Mouse (Mus musculus) gastrocnemius, adult 2 months (tissue): ENCODE results near the gene Slco2a1. TPM values are rescaled to one million over a fixed set of nuclear protein-coding genes. Genes with fewer than 3 reads are reported as not detected.

Experiments used
- DNase-seq: peaks from one replicate; pipeline ENCODE4 v3.0.0; 2022
- H3K27ac ChIP-seq: fragments of 200-600 bp; 2 replicates; pipeline ENCODE4 v1.8.1; 2022; ENCODE audit warnings: mild to moderate bottlenecking
- H3K4me3 ChIP-seq: fragments of 200-600 bp; 2 replicates; pipeline ENCODE4 v1.8.1; 2022; ENCODE audit warnings: mild to moderate bottlenecking, moderate library complexity
- CTCF ChIP-seq: fragments of 200-600 bp; IDR thresholded peaks from 2 replicates; pipeline ENCODE4 v1.8.1; 2022; ENCODE audit warnings: antibody characterized with exemption, mild to moderate bottlenecking, moderate library complexity
- intact Hi-C: fragments of 180-260 bp; cut with DNase I; formaldehyde crosslinking; loops from one replicate; pipeline ENCODE4 v1.15.1; 2025
- total RNA-seq, 2 experiments: library from RNA; stranded (reverse); gene quantifications; 2 replicates each; pipeline ENCODE4 v1.2.3; 2021

The Slco2a1 gene
- total RNA-seq, 2 experiments from 2014 or later, result 0.59 to 0.84 TPM

DNA sequence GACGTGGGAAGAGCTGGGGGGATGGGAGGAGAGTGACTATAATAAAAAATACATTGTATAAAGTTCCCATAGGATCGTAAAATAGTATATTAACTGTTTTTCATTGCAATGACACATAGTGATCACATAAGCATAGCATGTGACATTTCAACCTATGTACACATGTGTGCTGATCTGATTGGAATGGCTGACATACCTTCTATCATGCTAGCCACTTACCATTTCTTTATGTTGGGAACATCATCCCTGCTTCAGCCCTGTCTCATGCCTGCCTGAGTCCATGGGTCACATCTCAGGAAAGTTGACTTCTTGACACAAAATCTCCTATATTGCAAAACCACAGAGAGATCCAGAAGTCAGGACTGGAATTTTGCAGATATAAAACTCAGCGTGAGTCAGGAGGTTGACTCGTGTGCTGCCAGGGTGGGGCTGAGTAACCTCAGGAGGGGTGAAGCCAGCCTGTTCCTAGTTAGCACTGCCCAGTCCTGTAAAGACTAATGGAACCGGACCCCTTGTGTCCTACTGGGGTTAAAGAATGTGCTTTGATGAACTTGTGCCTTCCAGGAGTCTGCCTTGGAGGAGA lies 73.0 kb downstream of the Slco2a1 start:
- intact Hi-C loops, result no loop called here
- H3K27ac ChIP-seq, result no peak overlapping the region
- no peak for DNase-seq
- no peak for TF ChIP-seq CTCF
- H3K4me3 ChIP-seq, result no peak overlapping the region

DNA sequence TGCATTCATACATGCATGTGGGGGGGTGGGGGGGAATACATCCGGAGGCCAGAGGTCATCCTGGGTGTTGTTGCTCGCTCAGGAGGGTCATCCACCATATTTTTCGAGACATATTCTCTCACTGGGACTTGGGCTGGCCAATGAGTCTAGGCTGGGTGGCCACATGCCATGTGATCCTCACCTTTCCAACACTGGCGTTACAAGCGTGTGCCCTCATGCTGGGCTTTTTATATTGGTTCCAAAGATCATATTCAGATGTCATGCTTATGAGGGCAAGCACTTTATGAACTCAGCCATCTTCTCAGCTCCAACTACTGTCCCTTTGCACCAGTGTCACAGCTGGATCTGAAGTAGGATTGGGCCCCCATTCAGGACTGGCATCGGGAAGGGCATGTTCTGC lies 75.1 kb downstream of the Slco2a1 start:
- Histone ChIP-seq H3K4me3 (no peak overlapping the region), H3K27ac (no peak overlapping the region)
- TF ChIP-seq CTCF, result no peak
- no peak for DNase-seq
- intact Hi-C loops, result no loop called here

DNA sequence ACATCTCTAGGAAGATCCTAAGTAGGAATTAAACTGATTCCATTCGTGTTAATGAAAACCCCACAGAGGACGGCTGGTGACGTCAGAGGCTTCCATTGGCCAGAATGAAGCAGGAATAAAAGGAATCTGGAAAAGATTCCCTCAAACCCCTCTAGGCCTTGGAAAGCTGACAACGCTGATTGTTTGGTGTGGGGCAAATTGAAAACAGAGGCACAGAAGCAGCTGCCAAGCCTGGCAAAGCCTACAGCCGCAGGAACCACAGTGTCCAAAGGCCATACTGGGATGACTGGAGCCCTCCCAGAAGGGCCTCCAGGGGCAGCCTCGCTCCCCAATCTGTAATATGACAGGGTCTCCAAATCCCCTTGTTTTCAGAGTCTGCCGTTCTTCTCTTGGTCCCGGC lies 78.3 kb downstream of the Slco2a1 start:
- DNase-seq, result no peak
- Histone ChIP-seq H3K27ac (no peak overlapping the region), H3K4me3 (no peak overlapping the region)
- intact Hi-C loops, result no loop called here
- no peak for TF ChIP-seq CTCF

DNA sequence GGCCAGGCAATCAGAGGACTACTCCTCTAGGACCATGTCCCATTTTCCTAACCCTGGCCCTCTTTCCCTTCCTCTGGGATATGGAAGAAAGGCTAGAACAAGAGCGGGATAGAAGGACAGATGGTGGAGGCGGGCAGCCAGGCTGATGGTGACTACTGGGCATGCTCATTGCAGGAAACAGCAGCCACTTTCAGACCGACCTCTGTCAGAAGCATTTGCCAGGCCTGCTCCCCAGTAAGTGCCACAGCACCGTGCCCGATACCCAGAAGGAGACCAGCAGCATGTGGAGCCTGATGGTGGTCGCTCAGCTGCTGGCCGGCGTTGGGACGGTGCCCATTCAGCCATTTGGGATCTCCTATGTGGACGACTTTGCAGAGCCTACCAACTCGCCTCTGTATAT lies 79.1 kb downstream of the Slco2a1 start:
- no peak overlapping the region for H3K4me3 ChIP-seq
- TF ChIP-seq CTCF, result no peak
- DNase-seq, result no peak
- intact Hi-C loops, result no loop called here
- H3K27ac ChIP-seq, result no peak overlapping the region

DNA sequence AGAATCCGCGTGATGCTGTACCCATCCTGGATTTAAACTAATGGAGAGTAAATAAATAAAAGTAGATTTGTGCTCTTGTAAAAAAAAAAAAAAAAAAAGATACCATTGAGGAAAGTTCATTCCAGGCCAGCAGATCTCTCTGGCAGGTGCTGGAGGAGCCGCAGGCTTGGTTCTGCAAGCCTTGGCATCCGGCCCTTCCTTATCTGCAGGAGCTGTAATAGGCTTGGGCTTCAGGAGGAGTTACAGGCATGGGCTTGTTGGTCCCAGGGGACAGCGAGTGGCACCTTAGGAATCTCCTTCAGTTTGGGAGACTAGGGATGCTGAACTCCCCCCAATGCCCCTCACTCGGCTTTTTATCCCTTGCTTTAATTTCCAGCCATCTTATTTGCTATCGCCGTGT lies 80.3 kb downstream of the Slco2a1 start:
- Histone ChIP-seq H3K27ac (no peak overlapping the region), H3K4me3 (no peak overlapping the region)
- TF ChIP-seq CTCF, result no peak
- DNase-seq, result no peak
- intact Hi-C loops, result no loop called here

DNA sequence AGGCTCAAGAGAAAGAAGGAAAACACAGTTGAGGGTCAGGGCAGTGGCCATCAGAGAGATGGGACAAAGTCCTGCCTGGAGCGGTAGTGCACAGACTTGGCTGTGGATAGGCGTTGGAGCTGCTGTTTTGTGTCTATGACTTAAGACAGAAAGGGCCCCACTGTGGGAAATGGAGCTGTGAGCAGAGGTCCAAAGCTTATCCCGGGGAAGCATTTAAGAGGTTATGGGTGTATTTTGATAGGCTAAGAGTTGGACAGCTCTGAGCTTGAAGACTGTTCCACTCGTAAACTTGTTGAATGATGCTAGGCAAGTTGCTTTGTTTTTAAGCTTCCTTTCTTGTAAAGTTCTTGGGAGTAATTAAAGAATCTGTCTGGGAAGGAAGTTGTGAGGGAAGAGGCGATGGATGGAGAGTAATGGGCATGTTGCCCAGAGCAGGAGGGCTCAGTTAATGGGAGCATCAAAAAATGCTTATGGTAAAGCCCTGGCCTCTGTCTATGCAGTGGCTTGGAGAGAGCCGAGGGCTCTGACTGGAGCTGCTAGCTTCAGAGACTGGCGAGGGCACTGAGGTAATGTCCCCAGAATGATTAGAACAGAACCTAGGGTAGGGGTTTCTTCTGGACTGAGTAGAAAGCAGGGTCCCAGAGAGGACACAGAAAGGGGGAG lies 83.2 kb downstream of the Slco2a1 start:
- intact Hi-C loops, result no loop called here
- TF ChIP-seq CTCF, result no peak
- H3K27ac ChIP-seq, result no peak overlapping the region

DNA sequence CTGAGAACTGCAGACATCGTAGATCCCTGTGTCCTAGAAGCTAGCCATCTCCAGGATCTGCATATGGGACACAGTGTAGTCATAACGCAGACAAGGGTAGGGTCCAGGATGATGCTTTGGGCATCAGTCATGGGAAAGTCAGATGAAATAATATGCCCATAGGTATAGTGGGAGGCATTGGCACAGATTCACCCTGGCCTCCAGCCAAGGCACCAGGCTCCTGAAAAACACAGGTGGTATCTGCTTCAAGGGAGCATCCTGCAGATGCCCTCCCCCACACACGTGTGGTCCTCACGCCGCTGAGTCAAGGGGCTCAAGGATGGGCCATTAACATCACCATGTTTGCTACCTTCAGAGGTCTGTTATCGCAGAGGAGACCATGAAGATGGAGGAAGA lies 83.7 kb downstream of the Slco2a1 start:
- Histone ChIP-seq H3K4me3 (no peak overlapping the region), H3K27ac (no peak overlapping the region)
- DNase-seq, result no peak
- no peak for TF ChIP-seq CTCF
- intact Hi-C loops, result no loop called here

More for the DNA sequence above, 83.2 kb downstream of the Slco2a1 start:
- H3K4me3 ChIP-seq, result no peak overlapping the region
- no peak for DNase-seq

DNA sequence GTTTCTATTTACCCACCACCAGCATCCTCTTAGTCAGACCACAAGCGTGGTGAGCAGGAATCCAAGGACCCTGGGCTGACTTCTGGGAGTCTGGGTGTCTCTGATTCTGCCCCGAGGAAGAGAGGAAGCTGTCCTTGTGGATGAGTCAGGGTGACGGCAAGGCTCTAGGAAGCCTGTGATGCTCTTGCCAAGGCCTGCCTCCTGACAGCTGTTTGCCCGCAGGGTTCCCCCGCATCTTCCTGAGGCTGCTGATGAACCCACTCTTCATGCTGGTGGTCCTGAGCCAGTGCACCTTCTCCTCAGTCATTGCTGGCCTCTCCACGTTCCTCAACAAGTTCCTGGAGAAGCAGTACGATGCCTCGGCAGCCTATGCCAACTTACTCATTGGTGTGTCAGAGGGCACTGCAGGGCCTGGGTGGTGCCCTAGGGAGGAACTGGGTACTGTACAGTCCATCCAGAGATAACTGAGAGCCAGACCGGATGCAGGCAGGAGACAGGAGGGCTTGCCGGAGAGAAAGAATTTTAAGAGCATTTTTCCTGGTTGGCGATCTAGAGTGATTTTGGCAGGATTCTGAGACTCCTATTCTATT lies 84.5 kb downstream of the Slco2a1 start:
- Histone ChIP-seq H3K4me3 (no peak overlapping the region), H3K27ac (no peak overlapping the region)
- no peak for DNase-seq
- TF ChIP-seq CTCF, result no peak
- intact Hi-C loops, result no loop called here

DNA sequence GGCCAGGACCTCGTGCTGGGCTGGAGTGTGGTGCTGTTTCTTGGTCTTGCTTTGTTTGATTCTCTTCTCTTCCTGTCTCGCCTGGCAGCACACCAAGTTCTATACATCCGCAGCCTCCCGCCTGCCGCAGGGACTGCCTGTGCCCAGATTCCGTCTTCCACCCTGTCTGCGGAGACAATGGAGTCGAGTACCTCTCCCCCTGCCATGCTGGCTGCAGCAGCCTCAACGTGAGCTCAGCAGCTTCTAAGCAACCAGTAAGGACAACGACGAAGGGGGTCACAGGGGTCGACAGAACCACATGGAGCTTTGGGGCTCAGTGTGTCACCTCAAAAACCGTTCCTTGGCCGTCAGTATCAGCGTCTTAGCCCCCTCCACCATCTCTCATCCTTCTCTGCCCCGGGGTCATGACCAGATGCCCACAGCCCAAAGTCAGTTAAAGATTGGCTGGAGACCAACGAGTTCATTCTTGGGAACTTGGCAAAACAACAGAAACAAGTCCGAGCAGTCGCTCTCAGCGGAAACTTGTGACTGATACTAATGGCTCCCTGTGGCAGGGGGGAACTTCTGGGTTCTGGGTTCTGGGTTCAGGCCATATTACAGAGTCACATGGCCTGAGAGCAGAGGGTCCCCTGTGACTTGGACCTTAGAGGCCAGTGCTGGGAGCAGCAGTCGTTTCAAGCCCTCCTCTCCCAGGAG lies 88.5 kb downstream of the Slco2a1 start:
- intact Hi-C loops, result no loop called here
- no peak for TF ChIP-seq CTCF
- H3K27ac ChIP-seq, result no peak overlapping the region
- no peak overlapping the region for H3K4me3 ChIP-seq
- no peak for DNase-seq

DNA sequence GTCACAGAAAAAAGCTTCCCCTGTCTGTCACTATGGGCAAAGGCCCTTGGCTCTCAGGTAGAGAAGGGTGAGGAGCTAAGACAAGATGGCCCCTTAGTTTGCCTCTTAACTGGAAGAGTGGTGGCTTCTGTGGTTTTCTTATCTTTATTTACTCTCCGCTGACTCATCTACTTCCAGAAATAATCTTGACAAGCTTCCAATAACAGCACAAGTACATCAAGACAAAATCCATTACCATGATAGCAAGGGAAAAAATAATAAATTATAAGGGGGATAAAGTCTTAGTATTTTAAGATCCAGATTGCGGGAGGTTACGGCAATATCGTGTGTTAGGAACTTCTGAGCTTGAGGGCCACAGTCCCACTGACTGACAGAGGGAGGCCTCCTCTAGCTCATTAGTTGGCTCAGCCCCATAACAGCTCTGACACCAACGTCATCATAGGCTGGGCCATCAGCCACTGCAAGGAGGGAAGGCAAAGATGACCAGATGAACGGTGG lies 89.7 kb downstream of the Slco2a1 start:
- Histone ChIP-seq H3K27ac (no peak overlapping the region), H3K4me3 (no peak overlapping the region)
- no peak for TF ChIP-seq CTCF
- DNase-seq, result no peak
- intact Hi-C loops, result no loop called here

DNA sequence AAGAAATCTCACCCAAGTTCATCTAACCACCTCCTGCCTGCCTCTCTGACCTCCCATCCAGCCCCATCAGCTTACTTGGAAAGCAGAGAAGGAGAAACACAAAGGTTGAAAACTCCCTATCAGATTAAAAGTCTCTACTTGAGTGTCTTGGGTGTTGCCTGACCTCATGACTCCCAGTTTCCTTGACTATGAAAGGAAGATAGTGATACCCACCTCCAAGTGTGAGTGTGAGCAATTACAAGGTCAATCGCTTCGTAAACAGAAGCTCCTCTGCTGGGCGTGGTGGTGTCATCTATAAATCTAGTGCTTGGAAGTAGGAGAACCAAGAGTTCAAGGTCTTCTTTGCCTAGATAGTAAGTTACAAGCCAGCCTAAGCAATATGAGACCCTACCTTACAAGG lies 91.7 kb downstream of the Slco2a1 start:
- TF ChIP-seq CTCF, result no peak
- no peak for DNase-seq
- intact Hi-C loops, result no loop called here
- no peak overlapping the region for H3K4me3 ChIP-seq
- no peak overlapping the region for H3K27ac ChIP-seq

DNA sequence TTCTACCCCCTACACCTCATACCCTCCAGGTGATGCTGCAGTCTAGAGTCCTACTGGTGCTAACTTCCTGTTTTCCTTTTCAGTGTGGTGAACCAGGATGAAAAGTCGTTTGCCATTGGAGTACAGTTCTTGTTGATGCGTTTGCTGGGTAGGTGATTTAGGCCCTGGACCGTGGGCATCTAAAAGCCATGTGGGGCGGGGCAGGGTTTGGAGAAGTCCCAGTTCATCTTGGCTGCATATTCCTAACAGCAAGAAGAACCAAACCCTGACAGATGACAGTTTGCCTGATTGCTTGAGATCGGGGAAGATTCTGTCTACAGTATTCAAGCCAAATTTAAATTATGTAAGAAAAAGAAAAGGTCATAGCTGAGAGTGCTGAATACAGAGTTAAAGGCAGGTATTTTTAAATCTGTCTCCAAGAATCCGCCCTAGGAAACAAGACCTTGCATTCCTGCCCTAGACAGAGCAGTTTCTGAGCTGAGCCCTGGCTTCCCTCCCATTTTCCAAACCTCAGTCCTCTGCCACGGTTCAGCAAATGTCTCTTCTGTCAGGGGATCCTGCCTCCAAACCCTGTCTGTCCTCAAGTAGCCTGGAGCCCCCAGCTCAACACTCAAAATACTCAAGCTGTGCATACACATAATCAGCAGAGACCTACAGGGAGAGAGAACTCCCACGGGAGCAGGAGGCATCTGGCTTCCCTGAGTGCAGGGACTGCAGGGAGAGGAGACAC lies 93.9 kb downstream of the Slco2a1 start:
- Histone ChIP-seq H3K4me3 (no peak overlapping the region), H3K27ac (no peak overlapping the region)
- no peak for DNase-seq
- intact Hi-C loops, result no loop called here
- no peak for TF ChIP-seq CTCF

DNA sequence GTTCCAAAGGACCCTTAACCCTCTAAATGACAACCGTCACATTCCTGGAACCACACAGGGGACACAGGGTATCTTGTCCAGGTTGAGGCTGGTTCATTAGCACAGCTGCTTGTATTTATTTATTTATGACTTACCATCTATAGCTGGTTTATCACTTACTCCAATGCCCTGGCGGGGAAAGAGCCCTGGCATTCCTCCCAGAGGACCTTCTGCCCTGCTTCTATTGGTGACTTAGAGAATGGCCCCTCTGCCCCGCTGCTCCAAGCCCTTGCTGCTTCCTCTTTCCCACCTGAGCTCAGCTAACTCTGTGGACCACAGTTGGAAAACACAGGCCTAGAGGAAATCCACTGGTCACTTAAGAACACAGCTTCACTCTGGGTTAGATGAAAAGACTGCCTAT lies 94.9 kb downstream of the Slco2a1 start:
- intact Hi-C loops, result no loop called here
- no peak for DNase-seq
- Histone ChIP-seq H3K27ac (no peak overlapping the region), H3K4me3 (no peak overlapping the region)
- TF ChIP-seq CTCF, result no peak
